Mouse (Mus musculus) CD4-positive, CD25-positive, alpha-beta regulatory T cell, adult 2 months (primary cell): ENCODE measurements around the gene Plin5.
A peak's percentile ranks its signal among the peaks of the same experiment; 100 is the strongest.

ENCODE experiments used
- DNase-seq: peaks from one replicate; pipeline ENCODE4 v3.0.0-alpha.2; 2012; ENCODE audit warnings: low read depth, low spot score

Plin5 gene

DNA sequence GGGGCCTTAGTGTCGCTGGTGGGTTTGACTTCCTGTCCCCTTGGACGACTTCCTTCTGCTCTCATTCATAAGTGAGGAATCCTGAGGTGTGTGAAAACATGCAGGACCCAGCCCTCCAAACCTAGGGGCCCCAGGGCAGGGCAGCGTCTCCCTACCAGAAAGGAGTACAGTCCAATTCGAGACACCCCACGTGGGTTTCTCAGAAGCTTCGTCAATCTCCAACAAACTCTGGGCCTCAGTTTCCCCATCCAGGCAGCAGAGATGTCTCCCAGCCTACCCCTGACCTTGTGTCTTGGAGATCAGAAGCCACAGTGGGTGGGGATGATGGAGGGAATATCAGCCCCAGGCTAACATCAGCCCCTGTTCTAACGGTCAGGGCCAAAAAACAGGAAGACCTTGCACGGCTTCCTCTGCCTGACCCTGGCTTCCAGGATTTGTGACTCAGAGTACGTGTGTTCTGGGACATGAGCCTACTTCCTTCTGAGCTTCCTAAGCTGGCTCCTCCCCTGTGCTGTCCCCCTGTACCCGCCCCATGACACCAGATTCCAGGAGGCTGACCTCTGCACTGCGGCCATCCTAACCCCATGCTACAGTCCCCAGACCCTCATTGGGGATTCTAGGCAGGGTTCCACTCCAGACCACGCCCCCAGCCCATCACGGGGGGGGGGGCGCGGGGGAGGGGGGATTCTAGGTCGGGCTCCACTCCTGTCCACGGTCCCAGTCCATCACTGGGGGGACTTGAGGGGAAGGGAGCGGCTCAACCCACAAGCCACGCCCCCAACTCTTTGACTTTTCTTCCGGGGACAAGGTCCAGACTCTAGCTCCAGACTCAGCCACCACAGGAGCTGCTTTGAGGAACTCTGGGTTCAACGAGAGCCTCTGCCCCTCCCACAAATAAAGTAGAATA is 16.3 kb upstream of the Plin5 start:
- peak; percentile 51 for DNase-seq

DNA sequence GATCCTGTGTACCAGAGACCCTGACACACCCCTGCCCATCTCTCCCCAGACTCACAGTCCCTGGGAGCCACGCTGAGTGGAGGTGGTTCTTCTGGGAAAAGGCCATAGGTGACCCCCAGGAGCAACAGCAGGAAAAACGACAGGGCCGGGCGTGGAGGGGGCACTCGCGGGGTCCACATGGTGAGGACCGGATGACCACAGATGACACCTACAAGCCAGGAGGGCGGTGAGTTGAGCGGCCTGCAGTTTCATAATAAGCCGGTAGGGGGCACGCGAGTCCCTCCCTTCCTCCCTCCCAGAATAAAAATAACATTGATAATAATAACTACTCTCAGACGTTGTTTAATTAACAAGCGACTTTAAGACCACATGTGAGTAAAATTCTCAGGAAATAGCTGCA is 15.3 kb upstream of the Plin5 start:
- peak; percentile 86 for DNase-seq

DNA sequence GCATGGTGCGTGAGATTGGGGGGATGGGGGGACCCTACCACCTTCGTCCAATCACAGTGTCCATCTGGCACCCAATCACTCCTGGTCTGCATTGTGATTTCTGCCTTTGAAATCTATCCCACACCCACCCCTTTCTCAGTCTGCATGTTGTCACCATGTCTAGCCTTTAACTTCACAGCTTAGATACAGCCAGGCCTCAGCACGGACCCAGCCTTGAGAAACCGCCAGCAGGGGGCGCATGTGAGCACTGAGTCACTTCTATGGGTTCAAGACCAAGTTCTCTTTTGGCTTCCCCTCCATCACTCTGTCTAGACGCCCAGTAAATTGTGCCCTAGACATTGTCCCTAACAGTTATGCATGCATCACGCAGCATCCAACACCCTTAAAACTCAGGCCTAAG is 14.4 kb upstream of the Plin5 start:
- DNase-seq = peak; percentile 88

DNA sequence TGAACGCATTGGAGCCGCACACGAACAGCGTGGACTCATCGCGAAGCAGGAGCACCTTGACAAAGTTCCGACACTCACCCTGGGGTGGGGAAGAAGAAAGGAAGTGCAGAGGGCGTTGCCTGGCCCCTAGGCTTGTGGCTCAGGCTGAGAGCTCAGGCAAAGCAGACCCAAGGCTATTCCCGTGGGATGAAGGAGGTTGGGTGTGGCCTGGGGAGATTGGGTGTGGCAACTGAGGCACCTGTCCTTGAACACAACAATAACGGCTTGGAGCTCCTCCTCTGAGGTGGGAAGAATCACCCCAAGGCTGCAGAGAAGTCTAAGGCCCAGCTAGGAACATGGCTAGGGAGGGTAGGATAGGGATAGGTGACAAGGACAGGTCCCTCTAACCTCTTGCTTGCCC is 13.7 kb upstream of the Plin5 start:
- no peak for DNase-seq

GRCm38 (mm10) chr17:56128246-56128645 is 10.8 kb upstream of the Plin5 start:
- no peak for DNase-seq

GRCm38 (mm10) chr17:56126175-56126574 is 8.8 kb upstream of the Plin5 start:
- no peak for DNase-seq

DNA sequence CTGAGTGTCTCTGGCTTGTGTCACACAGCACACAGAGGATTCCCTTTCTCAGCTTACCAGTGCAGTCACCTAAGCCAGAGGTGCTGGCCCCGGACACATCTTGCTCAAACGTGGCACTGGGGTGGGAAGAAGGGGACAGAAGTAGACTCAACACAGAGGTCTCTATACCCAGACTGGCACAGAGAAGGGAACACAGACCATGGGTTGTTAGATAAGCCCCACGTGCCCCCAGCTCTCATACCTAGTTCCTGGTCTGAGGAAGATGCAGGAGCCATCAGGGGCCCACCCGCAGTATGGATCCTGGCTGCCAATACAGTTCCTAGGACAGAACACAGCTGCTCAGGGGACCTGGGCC is 7.9 kb upstream of the Plin5 start:
- no peak for DNase-seq

- DNase-seq = peak; percentile 88
Measured at GRCm38 (mm10) chr17:56124377-56125275, 7.2 kb upstream of the Plin5 start.

- no peak for DNase-seq
Measured at GRCm38 (mm10) chr17:56123681-56124340, 6.4 kb upstream of the Plin5 start.

GRCm38 (mm10) chr17:56123161-56123560 is 5.8 kb upstream of the Plin5 start:
- DNase-seq = no peak

DNA sequence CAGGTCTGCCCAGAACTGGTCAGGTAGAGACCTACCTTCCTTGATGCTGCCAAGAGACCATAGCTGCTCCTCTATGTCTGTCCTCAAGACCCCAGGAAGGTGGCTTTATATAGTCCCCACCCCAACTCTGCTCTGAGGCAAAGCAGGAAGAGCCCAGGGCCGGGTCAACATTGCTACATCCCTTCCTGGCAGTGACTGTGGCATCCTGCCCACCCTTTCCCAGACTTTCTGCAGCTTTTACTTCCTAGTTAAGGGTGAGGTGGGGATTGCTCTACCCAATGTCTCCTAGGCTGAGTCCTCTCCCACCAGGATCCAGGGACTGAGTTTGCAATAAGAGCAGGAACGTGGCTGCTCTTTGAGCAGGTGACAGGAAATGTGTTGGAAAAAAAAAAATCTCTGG is 4.4 kb upstream of the Plin5 start, which contains the start of gene Lrg1:
Gene Lrg1, minus strand, starts transcription at position 176 of the 400 bp plus-strand sequence.
- no peak for DNase-seq

GRCm38 (mm10) chr17:56119981-56120880 is 2.8 kb upstream of the Plin5 start:
- DNase-seq = no peak

DNA sequence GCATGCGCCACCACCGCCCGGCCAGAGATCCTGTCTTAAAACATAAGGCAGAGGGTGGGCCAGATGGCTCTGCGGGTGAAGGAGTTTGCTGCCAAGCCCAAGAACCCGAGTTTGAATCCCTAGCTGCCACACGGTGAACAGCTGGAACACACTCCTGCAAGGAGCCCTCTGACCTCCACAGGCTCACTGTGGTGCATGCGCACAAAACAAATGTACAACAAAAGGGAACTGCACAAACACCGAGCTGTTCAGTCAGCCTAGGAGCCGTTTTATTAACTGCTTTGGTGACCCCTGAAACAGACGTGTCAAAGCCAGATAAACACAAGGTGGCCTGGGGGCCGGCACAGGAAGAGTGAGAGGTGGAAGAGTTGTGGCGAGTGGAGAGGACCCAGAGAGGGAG is 2.0 kb upstream of the Plin5 start:
- no peak for DNase-seq

GRCm38 (mm10) chr17:56116193-56116592 is 1.2 kb downstream of the Plin5 start:
- no peak for DNase-seq

DNA sequence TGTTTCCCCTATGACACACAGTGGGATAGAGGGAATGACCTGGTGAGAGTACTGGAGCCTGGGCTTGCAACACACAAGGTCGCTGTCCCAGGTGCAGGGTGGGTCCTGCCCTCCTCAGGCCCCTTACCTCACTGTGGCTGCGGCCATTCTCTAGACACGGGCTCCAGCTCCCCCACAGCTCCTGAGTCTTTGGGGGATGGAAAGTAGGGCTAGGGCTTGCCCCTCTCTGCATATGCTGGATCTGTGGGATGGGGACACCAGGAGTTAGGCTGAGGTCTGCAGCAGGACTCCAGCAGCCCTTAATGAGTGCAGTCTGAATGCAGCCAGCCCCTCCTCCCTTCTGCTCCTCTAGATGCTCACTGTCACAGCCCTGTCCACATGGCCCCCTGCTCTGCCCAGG is 4.7 kb downstream of the Plin5 start:
- no peak for DNase-seq

GRCm38 (mm10) chr17:56111864-56112263 is 5.5 kb downstream of the Plin5 start:
- peak; percentile 83 for DNase-seq

DNA sequence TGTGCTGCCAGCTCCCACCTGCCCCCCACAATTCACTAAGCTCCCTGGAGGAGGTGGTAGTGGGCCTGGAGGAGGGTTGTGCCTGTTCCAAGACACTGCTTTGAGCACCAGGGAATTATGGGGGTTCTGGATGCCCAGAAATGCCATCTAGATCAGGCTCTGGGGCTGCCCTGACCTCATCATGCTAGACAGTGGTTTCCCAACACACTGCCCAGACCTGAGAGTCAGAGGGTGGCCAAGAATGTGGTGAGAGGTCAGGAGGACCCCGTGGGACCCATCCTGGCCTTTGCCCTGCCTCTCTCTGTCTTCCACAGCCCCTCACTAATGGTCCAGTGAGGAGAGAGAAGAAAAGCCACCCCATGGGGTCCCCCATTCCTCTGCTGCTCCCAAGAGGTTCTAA is 6.4 kb downstream of the Plin5 start:
- no peak for DNase-seq

DNA sequence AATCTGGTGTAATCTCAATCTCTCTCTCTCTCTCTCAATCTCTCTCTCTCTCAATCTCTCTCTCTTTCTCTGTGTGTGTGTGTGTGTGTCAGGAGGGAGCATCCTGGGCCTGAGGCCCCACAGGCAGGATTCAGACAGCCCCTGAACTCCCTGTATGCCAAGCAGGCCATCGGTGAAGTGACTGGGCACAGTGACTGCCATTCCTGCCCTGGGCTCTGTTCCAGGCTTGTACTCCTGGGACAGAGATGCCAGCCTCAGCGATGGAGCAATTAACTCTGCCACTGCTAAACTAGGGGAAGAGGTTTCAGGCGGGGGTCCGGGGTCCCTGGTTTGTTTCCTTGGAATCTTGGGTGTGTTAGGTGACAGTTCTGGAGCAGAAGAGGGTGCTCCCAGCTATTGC is 6.8 kb downstream of the Plin5 start:
- DNase-seq = no peak

DNA sequence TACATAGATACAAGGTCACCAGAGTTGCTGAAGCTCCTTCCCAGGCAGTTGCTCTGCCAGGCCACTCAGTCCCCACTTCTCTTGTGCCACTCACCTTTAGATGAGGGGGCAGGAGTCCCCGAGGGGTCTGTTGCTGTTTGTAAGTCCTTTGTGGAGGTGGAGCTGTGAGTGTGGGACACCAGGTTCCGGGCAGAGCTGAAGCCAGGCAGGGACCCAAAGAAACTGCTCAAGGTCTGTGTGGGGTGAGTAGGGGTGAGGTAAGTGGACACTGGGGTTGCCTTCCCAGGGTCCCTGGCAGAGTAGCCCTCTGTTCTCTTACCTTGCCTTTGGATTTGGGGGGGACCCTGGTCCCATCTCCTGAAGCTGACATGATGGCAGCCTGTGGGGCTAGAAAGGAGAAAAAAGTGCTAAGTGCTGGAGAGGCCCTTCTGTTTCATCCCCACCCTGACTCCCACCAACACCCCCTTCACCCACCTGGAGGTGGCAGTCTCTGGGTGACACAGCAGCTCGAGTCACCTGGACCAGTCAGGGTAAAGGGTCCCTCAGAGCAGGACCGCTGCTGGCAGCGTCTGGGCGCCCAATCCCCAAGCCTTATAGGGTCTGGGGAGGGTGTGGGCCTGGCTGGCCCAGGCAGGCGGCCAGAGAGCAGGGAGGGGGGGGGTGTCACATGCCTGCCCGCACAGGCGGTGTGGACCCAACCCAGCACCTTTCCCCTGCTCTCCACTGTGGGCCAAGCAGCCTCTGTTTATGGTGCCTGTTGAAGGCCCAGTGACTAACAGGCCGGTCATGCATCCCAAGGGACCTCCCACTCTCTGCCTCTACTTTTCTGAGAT is 8.0 kb downstream of the Plin5 start, which contains the start of gene Plin4:
Gene Plin4, minus strand, starts transcription at position 585 of the 833 bp plus-strand sequence.
- no peak for DNase-seq
